Mouse (Mus musculus): ENCODE data around the gene Nxph4.

Nxph4 gene

GRCm38 (mm10) chr10:127488856-127489255 lies 45.5 kb downstream of the Nxph4 start:
- DNase-seq (ENCODE audit: low spot score) = no peak

GRCm38 (mm10) chr10:127485235-127485634 lies 49.1 kb downstream of the Nxph4 start:
- DNase-seq (ENCODE audit: low spot score) = no peak

GRCm38 (mm10) chr10:127480833-127481813 lies 53.2 kb downstream of the Nxph4 start:
- no peak for DNase-seq (ENCODE audit: low spot score)

- no peak for DNase-seq (ENCODE audit: low spot score)
Observed at GRCm38 (mm10) chr10:127479131-127479530, 55.2 kb downstream of the Nxph4 start.

- no peak for DNase-seq (ENCODE audit: low spot score)
Observed at GRCm38 (mm10) chr10:127477301-127477700, 57.1 kb downstream of the Nxph4 start.

- no peak for DNase-seq (ENCODE audit: low spot score)
Observed at GRCm38 (mm10) chr10:127476541-127476940, 57.8 kb downstream of the Nxph4 start.

All from T-cell, adult 2 months (primary cell).